Mouse (Mus musculus) left cerebral cortex, postnatal 36 days (tissue): ENCODE measurements around the gene Ddb2. TPM values are rescaled to one million over a fixed set of nuclear protein-coding genes. Genes with fewer than 3 reads are reported as not detected.

Experiments
- DNase-seq, 2 experiments: peaks; one replicate each; pipeline ENCODE4 v3.0.0; 2021 to 2022; ENCODE audit warnings: low spot score in 2 of 2, mixed read lengths in 1 of 2
- intact Hi-C: fragments of 180-260 bp; cut with DNase I; formaldehyde crosslinking; loops from one replicate; pipeline ENCODE4 v1.15.1; 2025
- total RNA-seq, 2 experiments: library from RNA; stranded (reverse); gene quantifications; 2 replicates each; pipeline ENCODE4 v1.2.3; 2021

The Ddb2 gene
- total RNA-seq, 2 experiments from 2014 or later = 9.6 to 12.2 TPM

DNA sequence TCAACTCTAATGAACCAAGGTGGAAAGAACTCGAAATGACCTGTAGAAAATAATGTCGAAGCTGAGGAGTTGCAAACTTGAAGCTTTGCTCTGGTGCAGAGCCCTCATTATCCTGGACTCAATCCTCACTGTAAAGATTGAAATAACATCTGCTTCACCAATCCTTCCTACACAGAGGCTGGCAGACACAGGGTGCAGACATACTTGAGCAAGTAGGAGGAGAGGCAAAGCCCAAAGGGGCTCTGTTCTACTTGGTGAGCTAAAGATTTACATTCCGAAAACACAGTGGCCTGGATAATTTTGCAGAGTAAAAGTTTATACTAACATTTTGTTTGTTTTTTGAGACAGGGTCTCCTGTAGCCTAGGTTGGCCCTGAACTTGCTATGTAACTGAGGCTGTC lies 37.9 kb downstream of the Ddb2 start:
- no peak for DNase-seq
- intact Hi-C loops = no loop called here

DNA sequence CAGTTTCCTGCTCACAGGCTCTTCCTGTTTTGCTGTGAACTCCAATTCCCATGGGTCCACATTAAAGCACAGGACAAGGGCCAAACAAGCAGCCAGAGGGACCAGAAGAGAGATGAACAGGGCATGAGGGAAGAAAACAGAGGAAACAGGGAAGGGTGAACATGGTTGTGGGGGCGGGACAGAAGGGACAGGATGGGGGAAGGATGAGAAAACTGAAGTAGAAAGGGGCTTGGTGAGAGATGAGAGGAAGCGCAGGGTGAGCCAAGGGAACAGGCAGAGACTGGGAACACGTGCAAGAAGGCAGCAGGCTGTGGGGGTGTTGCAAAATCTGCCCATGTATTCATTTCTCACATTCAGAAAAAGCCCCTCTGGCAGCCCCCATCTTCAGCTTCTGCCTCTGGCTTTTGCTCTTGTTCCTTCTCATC lies 40.2 kb downstream of the Ddb2 start:
- intact Hi-C loops = no loop called here
- peak in 1 of 2 experiments; percentile 54 for DNase-seq

DNA sequence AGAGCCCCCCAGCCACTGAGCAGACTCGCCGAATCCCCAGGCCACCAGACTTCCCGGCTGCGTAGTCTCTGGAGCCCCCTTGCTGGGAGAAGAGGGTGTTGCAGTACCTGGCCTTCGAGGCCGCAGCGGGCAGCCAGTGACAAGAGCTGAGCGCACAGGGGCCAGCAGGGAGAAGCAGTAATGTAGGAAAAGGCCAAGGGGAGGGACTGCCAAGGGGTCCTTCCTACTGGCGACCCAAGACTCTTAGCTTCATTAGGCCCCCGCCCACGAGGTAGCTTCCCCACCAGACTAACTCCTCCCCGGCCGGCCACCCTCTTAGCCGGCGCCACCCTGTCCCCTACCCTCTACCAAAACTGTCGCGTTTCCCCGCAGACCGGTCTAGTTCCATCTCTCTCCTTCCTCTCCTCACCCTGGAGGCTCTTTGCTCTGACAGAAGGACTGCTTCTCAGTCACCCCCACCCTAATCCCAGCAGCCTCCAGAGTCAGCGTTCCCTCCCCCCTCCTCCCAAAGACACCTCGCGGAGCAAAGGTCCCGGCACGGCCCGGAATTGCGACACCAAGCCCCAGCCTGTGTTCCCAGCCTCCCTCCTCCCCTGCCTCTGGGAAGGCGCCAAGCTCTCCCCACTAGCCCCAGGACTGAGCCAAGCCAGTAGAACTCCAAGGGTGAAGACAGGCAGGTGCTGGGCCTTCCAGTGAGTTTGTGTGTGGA lies 42.0 kb downstream of the Ddb2 start:
- no peak for DNase-seq
- intact Hi-C loops = loop anchor here (5.0 kb wide), 1 partner anchor 82 kb away; no protein-coding TSS in a partner anchor

DNA sequence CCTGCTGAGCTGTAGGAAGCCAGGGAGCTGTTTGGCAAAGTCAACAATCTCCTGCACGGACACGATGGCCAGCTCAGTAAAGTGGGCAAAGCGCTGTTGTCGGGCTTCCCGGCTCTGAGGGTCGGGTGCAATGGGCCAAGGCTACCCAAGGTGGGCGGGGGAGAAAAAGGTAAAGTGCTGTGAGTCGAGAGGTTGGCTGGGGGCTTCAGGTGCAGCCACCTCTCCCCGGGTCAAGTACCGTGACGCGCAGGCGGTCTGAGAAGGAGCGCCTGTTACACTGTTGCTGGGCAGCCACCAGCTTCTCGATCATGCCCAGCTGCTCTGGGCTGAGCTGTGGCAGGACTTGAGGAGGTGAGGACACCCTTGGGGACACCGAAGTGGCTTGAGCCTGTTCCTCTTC lies 46.3 kb downstream of the Ddb2 start:
- intact Hi-C loops = loop anchor here (5.0 kb wide), 1 partner anchor 78 kb away; no protein-coding TSS in a partner anchor

DNA sequence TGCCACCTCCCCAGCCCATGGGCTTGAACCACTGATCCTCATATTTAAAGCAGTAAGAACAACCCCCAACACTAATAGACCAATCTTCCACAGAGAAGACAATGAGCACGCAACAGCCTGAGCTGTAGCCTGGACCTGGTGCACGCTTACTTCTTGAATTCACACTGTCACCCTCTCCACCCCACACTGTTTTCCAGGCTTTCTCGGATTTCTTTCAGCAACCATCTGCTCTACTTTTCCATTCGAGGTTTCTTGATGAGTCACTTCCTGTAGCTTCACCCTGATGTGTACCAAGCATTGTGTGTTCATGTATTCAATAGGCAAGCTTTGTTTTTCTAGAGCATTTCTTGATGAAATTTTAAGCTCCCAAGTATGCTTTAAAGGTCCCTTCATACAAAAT lies 49.4 kb downstream of the Ddb2 start:
- intact Hi-C loops = no loop called here
- no peak for DNase-seq

More for the DNA sequence above, 46.3 kb downstream of the Ddb2 start:
- DNase-seq = no peak

DNA sequence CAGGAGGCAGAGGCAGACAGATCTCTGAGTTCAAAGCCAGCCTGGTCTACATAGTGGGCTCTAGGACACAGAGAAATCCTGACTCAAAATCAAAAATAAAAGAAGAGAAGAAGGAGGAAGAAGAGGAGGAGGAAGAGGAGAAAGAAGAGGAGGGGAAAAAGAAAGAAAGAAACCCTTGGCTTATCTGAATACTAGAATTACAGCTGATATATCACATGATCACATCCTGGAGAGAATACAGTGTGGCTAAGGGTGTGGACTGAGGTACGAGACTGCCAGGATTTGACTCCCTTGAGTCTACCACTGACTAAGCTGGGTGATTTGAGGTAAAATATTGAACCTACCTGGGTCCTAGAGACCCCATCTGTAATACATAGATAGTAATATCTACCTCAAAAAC lies 50.6 kb downstream of the Ddb2 start:
- intact Hi-C loops = no loop called here
- no peak for DNase-seq

DNA sequence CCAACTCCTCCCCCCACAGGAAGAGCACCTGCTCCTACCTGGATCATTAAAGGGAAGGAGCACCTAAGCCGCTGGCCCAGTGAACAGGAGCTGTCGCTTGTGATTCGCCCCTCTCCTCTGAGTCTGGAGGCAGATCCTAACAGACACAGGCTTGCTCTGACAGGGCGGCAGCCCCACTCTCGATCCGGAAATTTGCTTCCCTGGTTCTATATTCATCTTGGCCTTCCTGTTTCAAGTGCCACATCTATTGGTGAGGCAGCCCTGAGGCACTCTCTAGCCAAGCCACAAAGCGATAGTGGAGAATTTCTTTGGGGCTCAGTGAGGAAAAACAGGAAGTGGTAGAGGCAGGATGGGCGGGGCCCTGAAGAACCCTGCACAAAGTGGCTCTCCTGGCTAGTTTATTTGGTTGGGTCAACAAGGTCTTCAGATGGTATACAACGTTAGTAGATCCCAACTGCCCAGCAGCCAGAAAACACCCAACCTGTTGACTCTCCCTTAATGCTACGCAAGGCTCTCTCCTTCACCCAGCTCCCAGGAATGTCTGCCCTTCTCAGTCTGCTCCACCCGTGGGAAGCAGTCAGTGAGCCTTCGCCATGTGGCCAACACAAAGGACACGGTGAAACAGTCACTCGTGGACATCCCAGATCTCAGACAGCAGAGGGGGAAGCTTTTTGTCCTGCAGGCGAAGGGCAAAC lies 52.9 kb downstream of the Ddb2 start, which contains the start of gene Madd:
Gene Madd, minus strand, starts transcription at position 127 of the 695 bp plus-strand sequence.
- no peak for DNase-seq
- intact Hi-C loops = loop anchor here (2.0 to 5.0 kb wide), 2 partner anchors 53 to 67 kb away; partner anchors contain the start of genes Ddb2 and Mybpc3

DNA sequence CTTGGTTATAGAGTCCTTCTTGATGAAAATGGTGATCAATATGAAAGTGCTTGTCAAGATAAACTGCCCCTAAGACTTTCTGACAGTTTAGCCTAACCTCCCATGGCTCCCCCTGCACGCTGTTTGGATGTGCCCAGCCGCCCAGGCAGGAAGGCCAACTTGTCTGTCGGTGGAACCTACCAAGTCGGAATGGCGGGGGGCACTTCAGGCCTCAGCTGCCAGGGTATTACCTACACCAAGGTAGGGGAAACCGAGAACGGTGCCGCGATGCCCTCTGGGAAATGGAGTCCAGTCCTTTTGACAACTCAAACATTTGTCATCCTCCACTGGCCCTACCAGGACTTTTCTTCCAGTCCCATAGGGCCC lies 53.7 kb downstream of the Ddb2 start:
- peak; percentile 93 to 95 for DNase-seq
- intact Hi-C loops = loop anchor here (2.0 to 5.0 kb wide), 2 partner anchors 54 to 66 kb away; partner anchors contain the start of genes Ddb2 and Mybpc3

DNA sequence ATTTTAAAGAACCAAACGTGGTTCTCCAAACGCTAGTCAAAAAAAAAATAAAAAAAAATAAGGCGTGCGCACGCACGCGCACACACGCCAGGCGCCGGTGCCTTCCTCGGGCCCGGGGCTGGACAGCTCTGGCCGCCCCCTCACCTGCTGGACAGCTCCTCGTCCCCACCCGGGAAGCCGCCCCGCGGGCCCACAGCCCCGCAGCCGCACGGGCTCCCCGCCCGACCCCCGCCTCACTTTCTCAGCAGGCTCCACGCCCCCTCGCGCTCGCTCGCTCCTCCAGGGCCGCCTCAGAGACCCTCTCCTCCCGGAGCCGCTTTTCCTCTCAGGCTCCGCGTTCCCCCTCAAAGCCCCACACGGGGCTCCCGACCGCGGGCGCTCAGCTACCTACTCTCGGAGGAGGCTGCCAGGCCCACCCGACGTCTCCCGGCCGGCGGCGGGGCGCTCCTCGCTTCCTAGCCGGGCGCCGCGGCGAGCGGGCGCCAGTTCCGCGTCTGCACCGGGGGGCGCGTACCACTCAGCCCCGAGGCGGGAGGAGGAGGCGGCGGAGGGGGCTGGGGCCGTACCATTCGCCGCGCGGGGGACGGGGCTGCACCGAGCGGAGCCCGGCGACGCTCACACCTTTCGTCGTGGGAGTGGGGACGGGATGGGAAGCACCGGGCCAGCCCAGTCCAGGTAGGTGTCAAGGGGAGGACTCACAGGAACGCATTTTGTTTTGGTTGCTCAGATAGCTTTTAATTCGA lies 54.2 kb downstream of the Ddb2 start:
- intact Hi-C loops = loop anchor here (2.0 to 5.0 kb wide), 2 partner anchors 54 to 65 kb away; partner anchors contain the start of genes Ddb2 and Mybpc3
- DNase-seq = peak; percentile 87 to 91

DNA sequence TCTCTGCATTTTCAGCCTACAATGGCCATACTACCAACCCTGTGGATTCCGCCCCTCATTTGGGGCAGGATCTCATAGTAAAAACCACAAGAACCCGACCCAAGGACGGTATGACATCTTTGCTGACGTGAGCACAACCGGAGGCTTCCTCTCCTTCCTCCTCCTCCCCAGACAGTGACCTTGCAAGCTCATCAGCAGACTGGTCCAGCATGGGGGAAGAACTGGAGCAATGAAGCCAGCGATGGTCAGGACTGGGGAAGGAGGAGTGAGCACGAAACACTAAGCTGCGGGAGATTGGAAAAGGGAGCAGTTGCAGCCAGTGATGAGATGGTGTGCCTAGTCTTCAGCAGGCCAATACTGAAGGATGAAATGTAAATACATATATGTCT lies 54.8 kb downstream of the Ddb2 start:
- intact Hi-C loops = loop anchor here (2.0 to 5.0 kb wide), 2 partner anchors 55 to 65 kb away; partner anchors contain the start of genes Ddb2 and Mybpc3
- DNase-seq = peak; percentile 28 to 51

DNA sequence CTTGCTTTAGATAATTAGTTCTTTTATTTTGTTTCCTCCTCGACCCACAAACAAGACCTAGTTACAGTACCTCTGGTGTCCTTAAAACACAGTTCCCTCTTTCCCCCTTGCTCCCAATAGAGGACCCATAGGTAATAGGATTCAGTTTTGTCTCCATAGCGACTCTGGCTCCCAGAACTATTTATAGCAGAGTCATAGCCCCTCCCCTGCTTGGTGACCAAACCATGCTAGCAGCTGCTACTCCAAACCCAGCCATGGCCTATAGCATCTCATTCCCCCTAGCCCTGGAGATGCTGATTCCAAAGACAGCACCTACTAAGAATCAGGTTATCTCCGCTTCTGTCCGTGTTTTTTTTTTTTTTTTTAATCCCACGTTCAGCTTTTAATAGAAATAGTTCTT lies 56.1 kb downstream of the Ddb2 start:
- DNase-seq = no peak
- intact Hi-C loops = loop anchor here (2.0 to 5.0 kb wide), 2 partner anchors 22 to 63 kb away; partner anchors contain the start of genes Acp2, Mybpc3 and Nr1h3

DNA sequence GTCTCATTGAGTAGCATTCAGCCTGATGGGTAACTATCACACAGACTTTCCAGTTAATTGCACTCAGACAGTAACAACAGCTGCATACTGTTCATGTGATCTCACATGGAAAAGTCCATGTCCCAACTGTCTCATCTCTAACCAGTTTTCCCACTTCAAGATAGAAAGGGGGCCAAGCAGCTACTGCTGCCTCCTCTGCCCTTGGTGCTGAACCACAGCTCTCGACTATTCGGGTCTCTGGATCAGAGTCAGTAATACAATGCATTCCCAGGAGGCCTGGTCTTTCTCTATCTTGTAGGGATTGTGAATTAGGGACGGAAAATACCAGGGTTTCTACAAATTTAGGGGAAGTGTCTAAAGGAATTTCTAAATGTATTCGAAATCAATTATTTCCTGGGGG lies 57.0 kb downstream of the Ddb2 start:
- DNase-seq = no peak
- intact Hi-C loops = loop anchor here (2.0 to 5.0 kb wide), 2 partner anchors 23 to 63 kb away; partner anchors contain the start of genes Acp2, Mybpc3 and Nr1h3

DNA sequence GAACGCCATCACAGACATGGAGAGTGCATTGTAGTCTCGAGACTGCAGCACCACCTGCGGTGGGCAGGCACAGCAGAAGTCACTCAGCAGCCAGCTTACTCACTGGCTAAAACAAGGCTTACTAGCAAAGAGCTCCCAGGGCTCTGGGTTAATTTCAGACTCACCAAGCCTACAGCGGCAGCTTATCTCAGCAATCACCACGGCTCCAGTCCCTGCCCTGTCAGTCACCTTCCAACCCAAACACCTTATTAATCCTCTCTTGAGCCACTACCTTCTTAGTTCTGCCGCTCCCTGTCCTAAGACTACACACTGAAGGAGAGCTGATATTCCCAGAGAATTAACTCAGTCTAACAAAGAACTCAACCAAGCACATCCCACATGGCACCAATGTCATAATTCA lies 60.5 kb downstream of the Ddb2 start:
- intact Hi-C loops = no loop called here
- no peak for DNase-seq

DNA sequence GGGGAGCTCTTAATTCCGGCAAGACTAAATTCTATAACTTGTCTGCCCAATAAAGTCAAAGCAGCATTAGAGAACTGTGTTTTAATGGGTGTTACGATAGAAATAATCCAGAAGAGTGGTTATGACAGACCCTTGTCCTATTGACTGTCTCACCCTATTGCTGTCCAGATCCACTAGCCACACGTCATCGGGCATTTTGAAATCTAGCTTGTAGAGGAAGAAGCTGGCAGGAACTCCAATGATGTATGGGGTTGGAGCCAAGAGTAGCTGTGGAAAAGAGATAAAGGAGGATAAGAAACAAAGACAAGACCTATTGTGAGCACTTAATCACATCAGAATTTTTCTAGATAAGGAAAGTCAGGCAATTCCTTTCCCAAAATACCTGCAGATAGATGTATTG lies 61.3 kb downstream of the Ddb2 start:
- DNase-seq = no peak
- intact Hi-C loops = no loop called here

DNA sequence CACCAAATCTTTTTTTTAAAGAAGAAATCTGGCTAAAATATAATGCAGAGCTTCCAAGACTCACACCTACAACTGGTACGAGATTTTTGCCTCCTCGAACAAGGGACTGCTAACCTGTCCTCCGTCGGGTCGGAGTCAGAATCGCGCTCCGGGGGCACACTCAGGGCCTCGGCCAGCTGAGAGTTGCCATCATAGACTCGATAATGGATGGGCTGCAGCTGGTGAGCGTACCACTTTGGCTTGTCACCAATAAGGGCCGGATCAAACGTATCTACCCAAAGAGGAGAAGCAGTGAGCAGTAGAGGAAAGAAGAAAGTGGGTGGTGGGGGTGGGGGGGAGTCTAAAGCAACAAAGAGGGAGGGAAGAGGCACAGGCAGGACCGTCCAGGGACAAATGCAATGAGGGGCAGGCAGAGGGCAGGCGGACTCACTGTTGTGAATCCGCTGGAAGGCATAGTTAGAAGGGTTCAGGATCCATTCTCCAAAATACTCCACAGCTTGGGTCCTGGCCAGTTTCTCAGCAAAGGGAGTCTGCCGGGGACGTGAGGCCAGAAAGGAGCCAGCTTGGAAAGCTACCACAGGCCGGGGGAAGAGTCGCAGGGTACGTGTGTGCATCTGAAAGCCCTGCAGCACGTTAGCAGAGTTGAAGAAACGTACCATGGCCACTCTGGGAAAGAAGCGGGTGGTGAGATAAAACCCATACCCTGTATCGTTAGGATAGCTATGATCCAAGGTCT lies 67.0 kb downstream of the Ddb2 start:
- DNase-seq = no peak
- intact Hi-C loops = no loop called here

DNA sequence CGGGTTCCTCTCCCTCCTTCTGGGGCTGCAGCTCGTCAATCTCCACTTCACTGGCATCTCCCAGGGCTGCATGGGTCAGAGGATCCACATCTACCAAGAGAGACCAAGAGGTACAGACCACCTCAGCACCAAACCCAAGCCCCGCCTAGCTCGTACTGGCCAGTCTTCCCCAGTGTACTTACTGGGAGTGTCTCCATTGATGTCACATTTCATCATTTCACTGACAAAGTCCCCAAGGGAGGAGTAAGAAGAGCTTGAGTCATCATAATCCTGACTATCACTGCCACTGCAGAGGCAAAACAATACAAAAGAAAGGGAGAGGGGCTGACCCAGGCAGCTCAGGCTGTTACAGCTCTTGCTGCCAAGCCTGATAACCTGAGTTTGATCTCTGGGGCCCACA lies 69.2 kb downstream of the Ddb2 start:
- DNase-seq = no peak
- intact Hi-C loops = no loop called here

DNA sequence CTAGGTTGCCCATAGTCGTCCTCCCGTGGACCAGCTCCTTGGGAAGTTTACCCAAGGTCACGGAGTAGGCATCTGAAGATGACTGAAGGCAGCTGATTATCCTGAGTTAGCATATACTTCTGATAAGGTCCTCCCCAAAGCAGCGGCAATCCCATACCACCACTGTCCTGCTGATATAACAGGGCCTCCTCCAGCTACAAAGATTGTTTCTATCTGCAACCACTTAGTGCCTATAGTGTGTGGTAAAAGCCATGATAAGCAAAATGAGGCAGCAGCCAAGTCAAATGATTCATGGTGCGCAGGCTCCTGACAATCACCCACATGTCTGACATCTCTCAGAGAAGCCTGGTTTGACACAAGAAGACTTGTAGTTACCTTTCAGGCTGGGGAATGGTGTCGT lies 71.8 kb downstream of the Ddb2 start:
- intact Hi-C loops = no loop called here
- DNase-seq = no peak

DNA sequence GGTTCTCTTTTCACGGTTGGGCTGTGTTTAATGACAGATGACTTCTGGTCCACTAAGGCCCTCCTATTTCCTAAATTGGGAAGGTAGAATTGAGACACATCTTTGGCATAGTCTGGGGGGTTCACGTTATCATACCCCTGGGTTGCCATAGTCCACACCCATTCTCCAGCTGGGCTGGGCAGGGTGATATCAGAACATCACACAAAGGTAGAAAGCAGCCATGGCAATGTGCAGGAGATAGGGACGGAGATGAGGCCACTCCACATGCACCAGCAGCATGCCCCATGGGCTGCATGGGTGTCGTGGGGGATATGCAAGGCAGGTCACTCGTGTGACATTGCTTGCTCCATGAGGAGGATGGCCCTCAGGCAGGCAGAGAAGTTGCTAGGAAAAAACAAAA lies 73.2 kb downstream of the Ddb2 start:
- intact Hi-C loops = no loop called here
- no peak for DNase-seq

DNA sequence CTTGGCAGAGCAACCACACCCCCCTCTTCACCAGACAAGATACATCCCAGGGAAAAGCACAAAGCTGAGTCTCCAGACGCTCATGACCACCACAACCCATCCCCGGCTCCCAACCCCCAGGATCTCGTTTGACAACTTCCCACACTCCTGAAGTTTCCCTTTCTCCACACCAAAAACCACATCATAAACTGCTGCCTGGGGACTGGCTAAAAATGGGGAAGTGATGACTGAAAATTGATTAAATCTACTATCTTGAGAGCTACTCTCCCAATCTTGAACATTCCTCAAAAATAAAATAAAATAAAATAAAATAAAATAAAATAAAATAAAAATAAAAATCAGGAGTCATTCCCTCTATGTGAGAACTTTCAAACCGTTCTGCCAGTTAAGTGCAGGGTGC lies 73.8 kb downstream of the Ddb2 start:
- intact Hi-C loops = no loop called here
- DNase-seq = no peak
